Mouse (Mus musculus) olfactory bulb, adult 2 months (tissue): ENCODE results near the gene Pdgfb. TPM values are rescaled to one million over a fixed set of nuclear protein-coding genes. Genes with fewer than 3 reads are reported as not detected.

Experiments
- H3K27ac ChIP-seq: fragments of 200-500 bp; 2 replicates; pipeline ENCODE4 v1.5.1; 2012; ENCODE audit warnings: low read depth, low read length; ENCODE audit not compliant: insufficient read depth
- H3K4me1 ChIP-seq: fragments of 200-500 bp; 2 replicates; pipeline ENCODE4 v1.6.1; 2012; ENCODE audit warnings: low read length; ENCODE audit not compliant: control insufficient read depth, insufficient read depth
- H3K4me3 ChIP-seq: fragments of 200-500 bp; 2 replicates; pipeline ENCODE4 v1.5.1; 2012; ENCODE audit warnings: mild to moderate bottlenecking, low read depth, low read length, moderate library complexity; ENCODE audit not compliant: insufficient read depth
- CTCF ChIP-seq: fragments of 200-500 bp; IDR thresholded peaks from 2 replicates; pipeline ENCODE4 v1.5.1; 2012; ENCODE audit warnings: low read depth, mild to moderate bottlenecking, low read length, moderate library complexity; ENCODE audit not compliant: insufficient read depth
- POLR2A ChIP-seq: fragments of 200-500 bp; IDR thresholded peaks from 2 replicates; pipeline ENCODE4 v1.6.1; 2012; ENCODE audit warnings: mild to moderate bottlenecking, low read depth, low read length, moderate library complexity; ENCODE audit not compliant: insufficient read depth
- WGBS: fragments of 180-500 bp; shearing (Covaris S2); methylation state at CpG from one replicate; pipeline ENCODE4 v1.1.7; 2018; 5-methylcytosine and 5-hydroxymethylcytosine counted together
- polyA plus RNA-seq: library from polyadenylated mRNA; stranded (reverse); fragments of >200 nt; gene quantifications from 2 replicates; pipeline ENCODE4 v1.2.4, GENCODE M21; 2012; ENCODE audit warnings: low replicate concordance; ENCODE audit not compliant: missing spikeins, insufficient read depth, insufficient read length

The Pdgfb gene
- polyA plus RNA-seq, 1 experiment = not detected

DNA sequence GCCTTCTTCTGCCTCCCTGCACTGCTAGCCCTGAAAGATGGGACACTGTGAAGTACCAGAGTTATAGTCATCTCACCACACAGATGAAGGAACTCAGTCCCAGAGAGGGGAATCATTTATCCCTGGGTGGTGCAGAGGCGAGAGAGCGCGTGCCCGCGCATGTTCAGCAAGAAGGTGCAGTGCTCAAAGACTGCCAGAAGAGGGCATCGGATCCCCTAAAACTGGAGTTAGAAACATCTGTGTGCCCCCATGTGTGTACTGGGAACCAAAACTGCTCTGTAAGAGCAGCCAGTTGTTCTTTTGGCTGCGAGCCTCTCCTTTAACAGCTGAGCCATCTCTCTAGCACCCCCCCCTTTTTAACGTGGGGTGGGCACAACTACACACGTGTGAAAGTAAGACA is 68.0 kb downstream of the Pdgfb start:
- Histone ChIP-seq H3K4me3 (no peak overlapping the region), H3K4me1 (peaks cover 20% of the 10 kb centered on the region), H3K27ac (no peak overlapping the region)
- TF ChIP-seq POLR2A (no peak), CTCF (0 out of 2 replicates have a peak, but pooled peaks have one; percentile 13)
- WGBS = 76% methylated on average over 9 of the region's 9 CpGs

DNA sequence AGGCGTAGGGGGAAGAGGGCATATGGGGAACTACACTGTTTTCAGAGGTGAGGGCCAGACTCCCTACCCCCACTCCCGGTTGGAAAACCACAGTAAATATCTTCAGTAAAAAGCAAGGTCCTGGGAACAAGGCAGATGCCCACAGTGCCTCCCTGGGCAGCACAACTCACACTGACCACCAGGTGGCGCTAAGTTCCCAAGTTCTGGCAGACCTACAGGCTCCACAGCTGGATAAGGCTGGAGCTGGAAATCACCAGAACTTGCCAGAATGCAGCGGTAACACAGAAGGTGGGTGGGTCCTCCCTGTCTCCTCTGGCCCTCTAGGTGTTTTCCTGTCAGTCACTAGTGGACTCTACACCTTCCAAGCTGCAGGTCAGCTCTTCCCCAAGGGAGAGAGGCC is 68.8 kb downstream of the Pdgfb start:
- WGBS = 8% methylated on average over 4 of the region's 4 CpGs
- no peak overlapping the region for H3K4me3 ChIP-seq
- no peak overlapping the region for H3K27ac ChIP-seq
- H3K4me1 ChIP-seq = peaks cover 17% of the 10 kb centered on the region
- TF ChIP-seq POLR2A (no peak), CTCF (peak; percentile 92)

Other genes with a start within 250 kb of the Pdgfb start
- gene Dnal4, start 237.1 kb downstream of the Pdgfb start, polyA plus RNA-seq = not detected in 2 replicates
- 326 TPM in 1 of 2 replicates, not detected in the other for gene Nptxr, start 210.2 kb downstream of the Pdgfb start, polyA plus RNA-seq
- gene Npcd, start 180.7 kb downstream of the Pdgfb start, polyA plus RNA-seq = not detected in 2 replicates
- gene Cbx6, start 180.3 kb downstream of the Pdgfb start, polyA plus RNA-seq = not detected in 2 replicates
- gene Apobec3, start 123.3 kb downstream of the Pdgfb start, polyA plus RNA-seq = 702 TPM in 1 of 2 replicates, not detected in the other
- not detected in 2 replicates for gene Cbx7, start 43.9 kb downstream of the Pdgfb start, polyA plus RNA-seq
- gene Syngr1, start 76.4 kb upstream of the Pdgfb start, polyA plus RNA-seq = 72.7 TPM in 1 of 2 replicates, not detected in the other
- 3,528 TPM in 1 of 2 replicates, not detected in the other for gene Rpl3, start 76.9 kb upstream of the Pdgfb start, polyA plus RNA-seq
- gene Tab1, start 118.2 kb upstream of the Pdgfb start, polyA plus RNA-seq = not detected in 2 replicates
- gene Mgat3, start 158.7 kb upstream of the Pdgfb start, polyA plus RNA-seq = 65.1 TPM in 1 of 2 replicates, not detected in the other
- gene Mief1, start 219.0 kb upstream of the Pdgfb start, polyA plus RNA-seq = not detected in 2 replicates
- not detected in 2 replicates for gene AC140267.1, start 220.9 kb upstream of the Pdgfb start, polyA plus RNA-seq
- gene Atf4, start 240.2 kb upstream of the Pdgfb start, polyA plus RNA-seq = not detected in 2 replicates
- gene Rps19bp1, start 249.3 kb upstream of the Pdgfb start, polyA plus RNA-seq = not detected in 2 replicates